In the genomic region with DNA sequence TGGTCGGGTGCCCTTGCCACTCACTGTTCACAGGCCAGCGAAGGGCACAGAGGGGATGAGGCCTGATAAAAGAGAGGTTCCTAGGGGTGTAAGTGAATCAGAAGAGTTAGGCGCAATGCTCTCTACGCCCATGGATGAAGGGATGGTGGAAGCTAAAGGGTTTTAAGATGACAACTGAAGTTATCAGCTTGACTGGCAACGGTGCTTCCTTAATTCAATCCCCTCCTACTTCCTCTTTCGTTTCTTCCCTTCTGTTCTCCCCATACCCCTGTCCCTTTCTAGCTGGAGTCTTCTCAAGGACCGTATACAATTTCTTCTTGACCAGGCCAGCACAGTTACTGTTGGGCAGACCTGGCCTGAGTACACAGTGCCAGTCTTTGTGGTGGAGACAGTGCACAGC, we compare ENCODE assay signal across 12 mouse cellular contexts.
DNase-seq lines count a peak whose midpoint lies in the region; ATAC-seq and TF ChIP-seq lines count a peak whose summit lies in the region.
"Had no signal": no experiment of that assay in that cellular context is flagged by ENCODE, and none has a peak within 500 bp of the region (broad histone marks: within the 10 kb centered on the region; RNA-seq: fewer than 3 reads in every experiment).

No protein-coding gene starts in this region.

- no peak for DNase-seq in heart, postnatal 36 days
- DNase-seq in liver, postnatal 0 days, result no peak
- DNase-seq in adrenal gland, adult 18-20 months (ENCODE audit: low spot score in 2 of 2), result no peak
- DNase-seq in cerebellum, adult 11 months, result no peak
- DNase-seq: thymus, postnatal 14 days had no signal

- H3K9me3 ChIP-seq in heart, embryonic 16.5 days (replicated peaks; ENCODE audit: control insufficient read depth, low read length), result no peaks in the 10 kb centered on the region
- no peaks in the 10 kb centered on the region for H3K9me3 ChIP-seq in liver, postnatal 0 days (ENCODE audit: low read length)
- H3K9me3 ChIP-seq: embryonic facial prominence, embryonic 15.5 days; forebrain, embryonic 13.5 days; midbrain, embryonic 13.5 days had no signal

- no peaks in the 10 kb centered on the region for H3K36me3 ChIP-seq in heart, embryonic 16.5 days (ENCODE audit: control insufficient read depth, insufficient read depth)
- H3K36me3 ChIP-seq in liver, postnatal 0 days (replicated peaks; ENCODE audit: insufficient read depth, low read length), result no peaks in the 10 kb centered on the region
- H3K36me3 ChIP-seq: embryonic facial prominence, embryonic 15.5 days; midbrain, embryonic 13.5 days had no signal

- intact Hi-C loops in heart, postnatal 36 days (cut with DNase I), result no loop called here

- no peak for TF ChIP-seq EP300 in liver, postnatal 0 days (IDR thresholded peaks at IDR 0.05; ENCODE audit: low read depth)

- TF ChIP-seq CTCF in bone marrow, adult 2 months (IDR thresholded peaks at IDR 0.05; ENCODE audit: control insufficient read depth, insufficient read depth, low read length), result no peak
- no peak for TF ChIP-seq CTCF in liver, postnatal 0 days (IDR thresholded peaks at IDR 0.05; ENCODE audit: low read depth)

- no peaks in the 10 kb centered on the region for H3K27me3 ChIP-seq in heart, embryonic 16.5 days (ENCODE audit: control insufficient read depth, insufficient read depth, low read length)
- H3K27me3 ChIP-seq in liver, postnatal 0 days (ENCODE audit: insufficient read depth, low read length), result no peaks in the 10 kb centered on the region
- H3K27me3 ChIP-seq: embryonic facial prominence, embryonic 15.5 days; forebrain, embryonic 13.5 days; midbrain, embryonic 13.5 days had no signal

- H3K4me2 ChIP-seq in heart, embryonic 16.5 days (ENCODE audit: low read depth, low read length), result peak overlapping the region; percentile 28; the same call in 1 of the 2 replicates
- peak overlapping the region; percentile 61 for H3K4me2 ChIP-seq in liver, postnatal 0 days (ENCODE audit: low read depth, low read length)
- H3K4me2 ChIP-seq: forebrain, embryonic 13.5 days; midbrain, embryonic 13.5 days had no signal

- no peak overlapping the region for H3K4me3 ChIP-seq in heart, embryonic 16.5 days (ENCODE audit: low read length)
- peak overlapping the region; percentile 50 for H3K4me3 ChIP-seq in bone marrow, adult 2 months (replicated peaks; ENCODE audit: control insufficient read depth, low read depth, low read length)
- H3K4me3 ChIP-seq in liver, postnatal 0 days (ENCODE audit: low read depth, low read length), result peak overlapping the region; percentile 13; the same call in 1 of the 2 replicates
- H3K4me3 ChIP-seq: embryonic facial prominence, embryonic 15.5 days; forebrain, embryonic 13.5 days; midbrain, embryonic 13.5 days had no signal

- peaks cover 3% of the 10 kb centered on the region; the same call in 1 of the 2 replicates for H3K4me1 ChIP-seq in heart, embryonic 16.5 days (ENCODE audit: control insufficient read depth, insufficient read depth, low read length)
- H3K4me1 ChIP-seq in bone marrow, adult 2 months (ENCODE audit: control insufficient read depth, insufficient read depth, low read length), result peaks cover 2% of the 10 kb centered on the region; the same call in 1 of the 2 replicates
- H3K4me1 ChIP-seq in liver, postnatal 0 days (ENCODE audit: insufficient read depth), result peaks cover 9% of the 10 kb centered on the region
- H3K4me1 ChIP-seq: forebrain, embryonic 13.5 days; midbrain, embryonic 13.5 days had no signal

- WGBS in heart, embryonic 16.5 days, result 63% methylated on average over 7 of the region's 7 CpGs
- 14% methylated on average over 7 of the region's 7 CpGs for WGBS in bone marrow, adult 2 months
- WGBS in liver, postnatal 0 days (ENCODE audit: insufficient replicate concordance), result 39% methylated on average over 7 of the region's 7 CpGs

- H3K27ac ChIP-seq in heart, embryonic 16.5 days (ENCODE audit: low read length), result peak overlapping the region; percentile 12; the same call in 1 of the 2 replicates
- H3K27ac ChIP-seq in bone marrow, adult 2 months (ENCODE audit: control insufficient read depth, insufficient read depth, low read depth, low read length, poor library complexity), result peak overlapping the region; percentile 62; the same call in 1 of the 2 replicates
- peak overlapping the region; percentile 39; the same call in 1 of the 2 replicates for H3K27ac ChIP-seq in liver, postnatal 0 days (ENCODE audit: low read depth)
- H3K27ac ChIP-seq: forebrain, embryonic 13.5 days; midbrain, embryonic 13.5 days had no signal

- no peak overlapping the region for H3K9ac ChIP-seq in heart, embryonic 16.5 days (ENCODE audit: low read length)
- no peak overlapping the region for H3K9ac ChIP-seq in liver, postnatal 0 days (replicated peaks)
- H3K9ac ChIP-seq: embryonic facial prominence, embryonic 15.5 days; forebrain, embryonic 13.5 days; midbrain, embryonic 13.5 days had no signal

- ATAC-seq in heart, embryonic 16.5 days (replicated peaks; ENCODE audit: extremely low read depth, insufficient read depth, low FRiP score), result no peak
- ATAC-seq in granulocyte monocyte progenitor cell, adult 5-6 weeks (replicated peaks; ENCODE audit: poor library complexity, severe bottlenecking), result peak; percentile 85
- ATAC-seq in liver, postnatal 0 days, result peak; percentile 36; the same call in 1 of the 2 replicates
- ATAC-seq: forebrain, embryonic 13.5 days; lung, postnatal 0 days; midbrain, embryonic 13.5 days had no signal

- TF ChIP-seq POLR2A in bone marrow, adult 2 months (IDR thresholded peaks at IDR 0.05; ENCODE audit: borderline replicate concordance, control insufficient read depth, low read depth, low read length), result no peak

Comparison
In these comparisons a context has a peak if more than half of its experiments do, and no peak if none do; other contexts are left out.
1. H3K27ac ChIP-seq: peak in every context shown above with its lines; median percentile 62 in bone marrow, adult 2 months; 39 in liver, postnatal 0 days; 12 in heart, embryonic 16.5 days.